Mouse (Mus musculus): ENCODE measurements around the gene Tax1bp3.

DNA sequence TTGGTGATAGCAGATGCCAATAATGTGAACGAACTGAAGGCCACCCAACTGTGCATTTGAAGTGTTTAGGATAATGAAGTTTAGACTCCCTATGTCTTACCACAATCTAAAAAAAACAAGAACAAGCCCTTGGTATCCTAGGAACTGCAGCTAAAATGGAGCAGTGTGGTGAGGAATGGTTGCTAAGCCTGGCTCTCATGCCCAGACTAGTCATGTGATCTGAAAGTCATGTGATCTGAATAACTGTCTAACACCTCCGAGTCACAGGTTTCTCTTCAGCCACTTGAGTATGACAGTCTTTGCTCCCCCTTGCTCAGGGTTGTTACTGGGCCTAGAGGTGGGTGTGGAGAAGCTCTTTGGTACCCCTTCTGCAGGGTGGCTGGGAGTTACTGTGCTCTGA lies 55.6 kb downstream of the Tax1bp3 start:
- TF ChIP-seq GATA1 (IDR thresholded peaks at IDR 0.05; ENCODE audit: low read length) = no peak
- no peak for TF ChIP-seq TAL1 (IDR thresholded peaks at IDR 0.05; ENCODE audit: low read length)

All from erythroblast, embryonic 14.5 days (primary cell).